Mouse (Mus musculus) MEL (cell line): Measurements from ENCODE around the gene Pde11a.

Experiments used
- CTCF ChIP-seq, 3 experiments: IDR thresholded peaks in 2 of 3; conservative IDR thresholded peaks in 1 of 3; 2 replicates each; pipeline ENCODE4 v1.5.1; 2011 to 2012; ENCODE audit warnings: low read length in 3 of 3, low read depth in 2 of 3, mild to moderate bottlenecking in 2 of 3, improper control_type of control experiment in 1 of 3, inconsistent platforms in 1 of 3, mixed read lengths in 1 of 3, moderate library complexity in 1 of 3; ENCODE audit not compliant: control insufficient read depth in 1 of 3, insufficient read depth in 1 of 3, poor library complexity in 1 of 3, severe bottlenecking in 1 of 3
- ELF1 ChIP-seq: IDR thresholded peaks from 2 replicates; pipeline ENCODE4 v1.6.1; 2014; ENCODE audit warnings: low read depth, mild to moderate bottlenecking, inconsistent platforms, low read length, improper control_type of control experiment, moderate library complexity
- GATA1 ChIP-seq: IDR thresholded peaks from 2 replicates; pipeline ENCODE4 v1.6.1; 2011; ENCODE audit warnings: low read depth, low read length, improper control_type of control experiment
- KAT2A ChIP-seq: conservative IDR thresholded peaks from 2 replicates; pipeline ENCODE4 v1.6.1; 2012; ENCODE audit warnings: low read depth, low read length, improper control_type of control experiment, inconsistent platforms
- MYB ChIP-seq: IDR thresholded peaks from 2 replicates; pipeline ENCODE4 v1.6.1; 2011; ENCODE audit warnings: mild to moderate bottlenecking, low read depth, low read length, improper control_type of control experiment
- POLR2A ChIP-seq, 2 experiments: IDR thresholded peaks; 2 replicates each; pipeline ENCODE4 v1.6.1; 2011 to 2012; ENCODE audit warnings: low read length in 2 of 2, mild to moderate bottlenecking in 2 of 2, control low read depth in 1 of 2, improper control_type of control experiment in 1 of 2, low read depth in 1 of 2, moderate library complexity in 1 of 2; ENCODE audit not compliant: control insufficient read depth in 1 of 2, insufficient read depth in 1 of 2, poor library complexity in 1 of 2
- POLR2AphosphoS2 ChIP-seq: IDR thresholded peaks from 2 replicates; pipeline ENCODE4 v1.6.1; 2011; ENCODE audit warnings: low read length, improper control_type of control experiment
- USF1 ChIP-seq: IDR thresholded peaks from 2 replicates; pipeline ENCODE4 v1.6.1; 2014; ENCODE audit warnings: low read depth, mild to moderate bottlenecking, inconsistent platforms, low read length, improper control_type of control experiment, moderate library complexity
- ZNF384 ChIP-seq: IDR thresholded peaks from 2 replicates; pipeline ENCODE4 v1.6.1; 2012; ENCODE audit warnings: low read depth, mild to moderate bottlenecking, inconsistent platforms, low read length, improper control_type of control experiment

- TF ChIP-seq CTCF (IDR thresholded peaks at IDR 0.05 in 2 of 3, conservative IDR thresholded peaks at IDR 0.05 in 1 of 3; ENCODE audit: control insufficient read depth in 1 of 3, insufficient read depth in 1 of 3, low read depth in 2 of 3, low read length in 3 of 3, poor library complexity in 1 of 3, severe bottlenecking in 1 of 3) (no peak), ELF1 (no peak), USF1 (no peak), MYB (no peak), POLR2A (IDR thresholded peaks at IDR 0.05; ENCODE audit: control insufficient read depth in 1 of 2, insufficient read depth in 1 of 2, low read depth in 1 of 2, low read length in 2 of 2, poor library complexity in 1 of 2) (no peak), GATA1 (no peak), KAT2A (no peak), POLR2AphosphoS2 (no peak), ZNF384 (no peak)
Measured at GRCm38 (mm10) chr2:76360226-76360625, 21.7 kb upstream of the Pde11a start, which contains the start of gene Cyct.
